Mouse (Mus musculus) embryo, embryonic 11.5 days (tissue): ENCODE measurements at regions not wholly inside any gene's neighbourhood (a gene's known extent, or its start where the extent isn't known, plus 50 kb on each side); places are given as distances from the start of the nearest gene placed in this dataset.
"Not testable (repeated sequence)": the region's sequence is repeated elsewhere in the genome, so short reads cannot be mapped to it uniquely, and the experiment has no call there.

ENCODE experiments used
- DNase-seq: peaks from one replicate; pipeline ENCODE4 v3.0.0-alpha.2; 2012; ENCODE audit warnings: low read depth, low spot score

DNA sequence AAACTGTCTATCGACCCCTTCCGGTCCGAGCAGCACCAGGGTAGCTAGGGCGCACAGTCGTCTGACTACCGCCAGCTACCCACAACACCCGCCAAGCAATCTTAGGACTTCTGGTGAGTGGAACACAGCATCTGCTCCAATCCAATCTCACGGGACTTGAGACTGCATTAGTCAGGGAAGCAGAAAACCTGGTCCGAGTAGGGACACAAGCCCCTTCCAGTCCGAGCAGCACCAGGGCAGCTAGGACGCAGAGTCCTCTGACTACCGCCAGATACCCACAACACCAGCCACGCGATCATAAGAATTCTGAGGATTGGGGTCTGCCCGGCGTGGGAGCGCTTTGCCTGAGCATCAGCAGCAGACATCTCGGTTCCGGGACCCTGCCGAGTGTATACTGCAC is 79.6 kb downstream of the Gm10715 start:
- not testable (repeated sequence) for DNase-seq

- DNase-seq, result no peak
Measured at GRCm38 (mm10) chr9:3161181-3161580, 124.5 kb downstream of the Gm10715 start.

GRCm38 (mm10) chr9:3184343-3184742 is 147.7 kb downstream of the Gm10715 start:
- DNase-seq, result no peak

DNA sequence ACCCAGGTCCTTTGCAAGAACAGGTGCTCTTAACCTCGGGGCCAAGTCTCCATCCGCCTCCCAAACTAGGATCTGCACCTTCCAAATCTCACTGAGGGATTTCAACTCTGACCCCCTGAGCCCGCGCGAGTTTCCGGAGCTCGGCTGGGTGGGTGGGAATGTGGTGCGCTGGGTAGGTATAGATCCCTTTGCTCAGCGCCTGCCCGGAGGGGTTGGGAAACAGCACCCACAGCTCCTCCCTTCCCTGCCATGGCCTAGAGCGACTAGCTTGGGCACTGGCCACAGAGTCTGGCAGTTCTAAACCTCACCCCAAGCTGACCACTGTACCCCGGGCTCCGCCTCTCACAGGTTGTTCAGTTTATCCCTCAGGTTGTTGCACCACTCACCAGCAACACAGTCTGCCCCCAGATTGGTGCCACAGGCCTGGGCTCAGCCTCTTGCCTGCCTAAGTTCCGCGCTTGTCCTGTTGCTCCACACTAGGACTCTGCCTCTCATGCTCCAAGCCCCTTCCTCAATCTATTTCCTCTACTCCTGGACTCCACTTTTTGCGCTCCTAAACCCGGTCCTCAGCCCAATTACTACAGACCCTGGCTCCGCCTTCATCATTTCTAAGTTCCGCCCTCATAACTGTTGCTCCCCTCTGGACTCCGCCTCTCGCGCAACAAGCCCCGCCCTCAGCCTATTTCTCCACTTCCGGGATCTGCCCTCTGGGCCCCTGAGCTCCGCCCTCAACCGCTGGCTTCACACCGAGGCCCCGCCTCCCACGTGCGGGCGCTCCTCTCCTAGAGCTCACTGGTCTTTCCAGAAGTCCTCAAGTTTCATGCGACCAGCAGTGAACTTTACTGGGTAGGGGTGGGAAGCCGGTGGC is 135.6 kb upstream of the Alkbh8 start:
- no peak for DNase-seq

DNA sequence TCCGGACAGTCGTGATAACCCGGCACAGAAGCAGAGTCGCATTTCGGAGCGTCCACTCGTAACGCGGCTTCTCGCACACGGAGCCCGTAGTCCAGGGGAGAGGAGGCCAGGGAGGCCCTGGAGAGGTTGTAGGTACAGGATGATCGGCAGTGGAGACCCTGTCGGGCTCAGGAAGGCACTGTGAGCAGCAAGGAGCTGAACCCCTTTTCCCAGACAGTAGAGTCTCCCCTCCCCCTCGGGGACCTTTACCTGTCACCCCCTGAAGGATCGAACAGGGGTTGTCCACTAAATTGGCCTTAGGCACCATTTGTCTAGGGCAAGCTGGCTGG is 135.0 kb upstream of the Alkbh8 start:
- DNase-seq, result not testable (repeated sequence)

DNA sequence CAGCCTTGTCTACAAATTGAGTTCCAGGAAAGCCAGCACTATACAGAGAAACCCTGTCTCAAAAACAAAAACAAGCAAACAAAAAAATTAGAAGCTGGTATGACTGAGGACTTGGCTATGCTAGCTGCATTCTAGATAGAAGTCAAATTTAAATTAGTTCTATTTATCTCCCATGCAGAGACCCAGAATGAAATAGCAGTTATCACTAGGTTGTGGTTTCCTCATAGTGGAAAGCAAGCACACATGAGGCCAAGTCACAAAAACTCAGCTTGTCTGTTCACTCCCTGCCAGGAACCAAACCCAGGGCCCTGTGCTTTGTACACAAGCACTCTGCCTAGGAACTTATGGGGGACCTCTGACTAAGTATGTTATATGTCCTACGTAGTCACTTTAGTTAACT is 126.8 kb upstream of the Alkbh8 start:
- DNase-seq, result not testable (repeated sequence)

DNA sequence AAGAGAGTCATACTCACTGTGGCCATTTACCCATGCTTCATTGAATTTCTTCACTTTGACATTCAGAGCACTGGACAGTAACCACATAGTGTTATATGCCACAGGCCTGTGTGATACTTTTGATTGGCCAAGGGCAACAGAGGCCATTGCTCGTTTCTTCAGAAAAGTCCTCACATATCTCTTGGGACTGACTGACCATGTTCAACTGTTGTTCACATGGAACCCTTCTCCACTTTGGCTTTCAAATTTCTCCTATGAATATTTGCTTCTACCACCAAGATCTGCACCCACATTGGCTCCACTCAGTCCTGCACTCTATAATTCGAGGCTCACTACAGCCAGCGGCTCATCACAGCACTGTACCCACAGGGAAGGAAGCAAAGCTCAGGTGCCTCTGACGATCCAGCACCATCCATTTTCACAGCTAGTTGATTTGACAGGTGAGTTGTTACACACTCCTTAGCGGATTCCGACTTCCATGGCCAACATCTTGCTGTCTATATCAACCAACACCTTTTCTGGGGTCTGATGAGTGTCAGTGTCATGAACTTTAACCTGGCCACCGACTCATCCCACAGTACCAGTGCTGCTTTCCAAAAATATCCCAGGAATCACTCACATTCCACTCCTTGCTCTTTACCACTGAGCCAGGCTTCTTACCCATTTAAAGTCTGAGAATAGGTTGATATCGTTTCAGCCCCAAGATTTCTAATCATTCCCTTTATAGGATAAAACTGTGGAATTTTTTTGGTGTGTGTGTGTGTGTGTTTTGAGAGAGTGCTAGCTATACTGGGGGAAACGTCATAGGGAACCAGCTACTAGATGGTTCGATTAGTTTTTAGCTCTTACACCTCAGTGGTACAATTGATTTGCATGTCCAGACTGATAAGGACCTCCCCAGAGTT is 76.3 kb upstream of the Alkbh8 start:
- DNase-seq, result peak; percentile 99

- peak; percentile 42 for DNase-seq
Measured at GRCm38 (mm10) chr9:3260181-3260580, 74.8 kb upstream of the Alkbh8 start.

GRCm38 (mm10) chr9:3260860-3261259 is 74.1 kb upstream of the Alkbh8 start:
- no peak for DNase-seq

GRCm38 (mm10) chr9:3264467-3264866 is 70.5 kb upstream of the Alkbh8 start:
- no peak for DNase-seq

DNA sequence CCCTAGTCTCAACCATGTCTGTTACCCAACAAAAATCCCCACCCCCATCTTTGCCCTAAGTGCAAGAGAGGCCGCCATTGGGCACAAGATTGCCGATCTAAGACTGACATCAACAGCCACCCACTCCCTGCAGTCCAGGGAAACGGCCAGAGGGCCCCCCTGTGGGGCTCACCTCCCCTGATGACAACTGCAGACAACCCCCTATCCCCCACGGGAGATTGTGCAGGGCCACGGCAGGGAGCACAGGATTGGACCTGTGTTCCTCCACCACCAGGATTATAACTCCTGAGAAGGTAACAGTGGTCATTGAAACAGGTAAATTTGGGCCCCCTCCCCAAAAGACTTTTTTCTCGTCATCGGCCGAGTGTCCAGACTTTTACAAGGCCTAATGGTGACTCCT is 54.4 kb upstream of the Alkbh8 start:
- DNase-seq, result not testable (repeated sequence)

GRCm38 (mm10) chr9:3281906-3282305 is 53.0 kb upstream of the Alkbh8 start:
- not testable (repeated sequence) for DNase-seq

DNA sequence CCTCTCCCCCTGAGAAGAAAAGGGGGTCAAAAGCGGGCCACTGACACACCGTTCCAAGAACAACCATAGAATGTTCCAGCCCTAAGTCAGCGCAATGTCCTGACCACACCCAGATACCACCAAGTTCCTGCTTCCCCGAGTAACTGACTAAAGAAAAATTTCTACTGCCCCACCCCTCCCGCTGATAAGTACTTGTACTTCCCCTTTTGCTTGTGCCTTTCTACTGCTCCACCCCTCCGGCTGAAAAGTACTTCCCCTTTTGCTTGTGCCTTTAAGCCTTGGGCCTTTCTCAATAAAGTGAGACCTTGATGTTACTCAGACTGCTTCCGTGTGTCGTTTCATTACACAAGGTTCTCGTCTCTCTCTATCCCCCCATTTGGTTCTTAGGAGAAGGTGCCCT is 51.6 kb upstream of the Alkbh8 start:
- DNase-seq, result not testable (repeated sequence)
